Mouse (Mus musculus) mouse embryonic stem cell (cell line): ENCODE measurements at regions not wholly inside any gene's neighbourhood (a gene's known extent, or its start where the extent isn't known, plus 50 kb on each side); places are given as distances from the start of the nearest gene placed in this dataset.

Source experiments
- in situ Hi-C, 2 experiments: fragments of 300-500 bp; cut with MboI; formaldehyde crosslinking; loops; 1 replicate in 1 of 2; 3 replicates in 1 of 2; pipeline ENCODE4 v1.14.3; 2019 to 2020; ENCODE audit warnings: low sequenced_read_pairs in 2 of 2, low pct_unique_long_range_greater_than_20kb in 1 of 2, mixed read lengths in 1 of 2; ENCODE audit not compliant: unreplicated experiment in 1 of 2

DNA sequence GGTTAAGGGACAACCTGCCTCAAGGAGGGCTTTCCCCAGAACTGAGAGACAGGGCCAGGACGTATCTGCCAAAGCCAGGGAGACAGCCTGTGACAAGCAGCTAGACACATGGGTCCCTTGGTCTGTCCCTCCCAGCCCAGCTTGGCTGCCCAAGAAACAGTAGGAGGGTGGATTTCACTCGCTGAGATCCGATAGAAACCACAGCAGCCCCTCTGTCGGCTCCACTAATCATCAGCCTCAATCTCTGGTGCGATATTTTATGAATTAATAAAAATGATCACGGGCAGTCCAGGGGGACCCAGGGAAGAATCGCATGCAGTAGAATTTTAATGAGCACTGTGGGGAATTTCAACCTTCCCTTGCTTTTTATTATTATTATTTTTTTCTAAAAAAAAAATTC is 261.0 kb upstream of the Tle3 start:
- in situ Hi-C loops: no loop called here

DNA sequence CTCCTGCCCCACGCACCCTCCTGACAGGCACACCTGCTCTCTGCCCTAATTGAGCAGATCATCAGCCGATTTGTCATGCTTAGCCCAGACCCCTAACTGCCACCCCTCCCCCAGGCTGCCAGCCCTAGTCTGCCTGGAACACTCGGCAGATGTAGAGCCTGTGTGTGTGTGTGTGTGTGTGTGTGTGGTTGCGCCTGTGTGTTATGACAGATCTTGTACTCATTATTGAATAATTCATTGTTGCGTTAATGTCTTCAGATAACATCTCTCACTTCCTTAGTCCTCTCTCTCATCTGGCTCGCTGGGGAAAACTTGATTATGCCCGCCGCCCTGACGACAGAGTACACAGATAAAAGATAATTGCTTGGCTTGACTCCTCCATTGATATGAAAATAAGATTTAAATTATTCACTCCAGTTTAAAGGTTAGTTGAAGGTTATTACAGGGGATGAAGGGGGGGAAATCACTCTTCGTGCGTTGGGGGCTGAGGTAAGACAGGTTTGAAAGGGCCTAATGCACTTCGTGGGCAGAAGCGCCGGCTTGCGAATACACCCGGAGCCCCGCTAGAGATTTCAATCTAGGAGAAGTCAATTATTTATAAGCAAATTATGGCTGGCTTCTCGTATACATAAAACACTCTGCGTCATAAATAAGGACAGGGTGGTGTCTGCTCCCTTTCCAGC is 260.3 kb upstream of the Tle3 start:
- in situ Hi-C loops: no loop called here

DNA sequence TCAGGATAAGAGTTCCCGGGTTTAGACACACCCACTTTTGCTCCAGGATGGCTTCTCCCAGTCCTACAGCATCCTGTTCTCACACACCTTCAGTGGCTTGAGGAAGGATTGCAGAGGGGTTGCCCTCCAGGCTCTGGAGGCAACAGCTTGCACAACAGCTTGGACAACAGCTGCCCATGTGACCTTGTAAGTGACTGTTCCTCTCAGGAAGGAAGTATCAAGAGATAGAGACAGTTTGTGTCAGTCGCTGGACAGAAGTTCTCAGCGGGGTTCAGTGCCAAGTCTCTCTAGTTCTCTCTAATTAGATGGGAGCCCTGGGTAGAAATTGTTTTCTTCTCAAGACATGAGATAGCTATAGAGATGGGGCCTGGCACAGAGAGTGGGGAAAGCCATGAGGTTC is 252.9 kb upstream of the Tle3 start:
- in situ Hi-C loops: no loop called here

DNA sequence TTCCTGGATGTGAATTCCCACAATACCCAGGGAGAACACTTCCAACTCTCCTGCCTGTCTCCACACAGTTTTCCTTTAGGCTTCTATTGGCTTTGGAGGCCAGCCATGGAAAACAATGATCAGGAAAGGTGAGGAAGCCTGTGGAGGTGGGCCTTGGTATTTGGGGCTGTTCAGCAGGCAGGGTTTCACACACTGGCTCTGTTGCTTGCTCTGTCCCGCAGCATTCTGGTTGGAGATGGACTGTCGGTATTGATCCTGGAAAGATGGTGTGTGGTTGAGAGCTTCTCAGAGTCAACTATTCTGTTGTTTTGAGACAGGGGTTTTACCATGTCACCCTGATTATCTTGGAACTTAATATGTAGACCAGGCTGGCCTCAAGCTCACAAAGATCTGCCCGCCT is 251.6 kb upstream of the Tle3 start:
- in situ Hi-C loops: no loop called here

DNA sequence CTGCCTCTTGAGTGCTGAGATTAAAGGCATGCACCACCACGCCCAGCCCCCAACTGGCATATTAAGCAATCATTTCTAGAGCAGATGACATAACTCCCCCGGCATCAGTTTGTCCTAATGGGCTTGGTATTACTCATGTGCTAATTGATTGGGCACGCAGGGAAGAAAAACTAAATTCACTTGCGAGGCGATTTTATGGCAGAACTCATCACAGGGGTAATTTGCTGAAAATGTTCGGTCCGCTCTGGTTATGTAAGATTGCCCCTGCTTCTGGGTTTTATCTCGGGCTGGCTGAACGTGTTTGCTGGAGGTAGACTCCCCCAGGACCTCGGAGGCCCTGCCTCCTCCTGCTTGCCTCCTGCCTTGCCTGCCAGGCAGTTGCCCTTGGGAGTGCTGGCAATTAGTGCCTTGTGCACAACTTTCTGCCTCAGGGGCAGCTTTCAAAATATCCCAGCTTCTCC is 251.2 kb upstream of the Tle3 start:
- in situ Hi-C loops: no loop called here

DNA sequence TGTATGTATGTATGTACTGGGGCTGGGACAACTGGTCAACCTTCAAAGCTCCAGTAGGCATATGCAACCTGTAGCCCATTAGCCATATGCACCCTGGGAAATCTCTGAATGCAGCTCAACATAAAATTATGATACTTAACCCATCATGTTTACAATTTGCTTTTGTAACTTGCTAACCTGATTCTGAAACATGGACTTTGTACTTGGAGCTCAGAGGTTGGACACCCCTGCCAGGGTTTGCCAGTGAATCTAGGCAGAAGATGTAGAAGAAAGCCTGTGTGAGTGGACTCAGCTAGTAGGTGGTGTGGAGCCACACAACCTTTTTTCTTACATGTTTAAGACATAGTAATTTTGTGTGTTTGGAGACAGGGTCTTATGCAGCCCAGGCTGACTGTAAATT is 248.7 kb upstream of the Tle3 start:
- in situ Hi-C loops: no loop called here

DNA sequence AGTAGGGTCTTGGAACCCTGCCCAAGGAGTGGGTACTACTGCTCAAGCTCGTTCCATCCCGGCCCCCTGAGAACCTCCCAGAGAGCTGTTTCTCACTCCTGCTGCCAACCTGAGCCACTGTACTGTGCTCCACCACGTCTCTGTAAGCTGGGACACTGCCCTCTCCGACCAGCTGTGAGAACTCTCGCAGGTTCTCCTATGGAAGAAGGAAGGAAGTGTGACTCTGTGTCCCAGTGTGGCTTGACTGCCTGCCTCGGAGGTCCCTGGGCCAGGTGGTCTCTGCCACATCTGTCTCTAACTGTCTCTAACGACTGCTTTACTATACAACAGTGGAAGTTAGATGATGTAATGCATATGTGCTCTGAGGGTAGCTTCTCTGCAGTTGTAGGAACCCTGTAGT is 246.4 kb upstream of the Tle3 start:
- in situ Hi-C loops: no loop called here

DNA sequence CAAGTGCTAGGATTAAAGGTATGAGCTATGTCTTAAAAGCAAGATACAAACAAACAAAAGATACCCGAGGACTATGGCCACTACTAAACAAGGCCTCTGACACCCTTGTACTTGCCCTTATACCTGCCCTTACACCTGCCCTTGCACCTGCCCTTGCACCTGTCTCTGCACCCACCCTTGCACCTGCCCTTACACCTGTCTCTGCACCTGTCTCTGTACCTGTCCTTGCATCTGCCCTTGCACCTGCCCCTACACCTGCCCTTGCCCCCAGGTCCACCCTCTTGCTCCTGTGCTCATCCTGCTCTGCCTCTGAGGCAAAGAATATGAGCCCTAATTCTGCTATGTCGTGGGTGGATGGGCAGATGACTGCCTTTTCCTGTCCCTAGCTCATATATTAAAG is 244.1 kb upstream of the Tle3 start:
- in situ Hi-C loops: no loop called here

DNA sequence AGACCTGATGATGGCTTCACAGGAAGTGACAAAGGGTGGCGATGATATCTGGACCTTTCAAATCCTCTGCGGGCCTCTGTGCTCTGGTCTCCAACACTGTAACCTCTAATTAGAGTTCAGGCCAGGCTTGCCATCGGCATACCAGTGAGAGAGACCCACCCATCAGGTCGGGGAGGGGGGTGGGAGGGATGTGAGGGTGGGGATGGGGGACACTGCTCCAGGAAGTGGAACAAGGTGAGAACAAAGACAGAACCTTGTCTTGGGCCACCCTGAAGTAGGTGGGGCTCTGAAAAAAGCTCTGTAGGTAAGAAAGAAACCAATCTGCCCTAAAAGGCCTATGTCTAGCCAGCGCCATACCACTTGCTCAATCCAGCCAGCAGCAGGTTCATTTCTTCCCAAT is 243.0 kb upstream of the Tle3 start:
- in situ Hi-C loops: no loop called here

DNA sequence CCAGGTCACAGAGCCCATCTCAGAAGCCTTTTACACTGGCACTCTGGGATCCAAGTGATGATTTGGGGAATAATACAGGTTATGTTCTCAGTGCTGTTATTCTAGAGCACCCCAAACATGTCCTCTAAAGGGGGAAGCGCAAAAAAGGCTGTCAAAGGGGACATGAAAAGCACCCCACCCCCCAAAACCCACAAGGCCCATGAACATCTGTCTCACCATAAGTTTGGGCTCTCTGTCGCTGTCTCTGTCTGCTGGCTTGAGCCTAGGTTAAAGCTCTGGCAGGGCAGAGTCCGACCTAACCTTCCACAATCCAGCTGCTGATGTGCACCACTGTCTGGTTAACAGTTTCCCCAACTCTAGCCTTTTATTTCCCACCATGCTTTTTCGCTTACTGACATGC is 241.3 kb upstream of the Tle3 start:
- in situ Hi-C loops: no loop called here

DNA sequence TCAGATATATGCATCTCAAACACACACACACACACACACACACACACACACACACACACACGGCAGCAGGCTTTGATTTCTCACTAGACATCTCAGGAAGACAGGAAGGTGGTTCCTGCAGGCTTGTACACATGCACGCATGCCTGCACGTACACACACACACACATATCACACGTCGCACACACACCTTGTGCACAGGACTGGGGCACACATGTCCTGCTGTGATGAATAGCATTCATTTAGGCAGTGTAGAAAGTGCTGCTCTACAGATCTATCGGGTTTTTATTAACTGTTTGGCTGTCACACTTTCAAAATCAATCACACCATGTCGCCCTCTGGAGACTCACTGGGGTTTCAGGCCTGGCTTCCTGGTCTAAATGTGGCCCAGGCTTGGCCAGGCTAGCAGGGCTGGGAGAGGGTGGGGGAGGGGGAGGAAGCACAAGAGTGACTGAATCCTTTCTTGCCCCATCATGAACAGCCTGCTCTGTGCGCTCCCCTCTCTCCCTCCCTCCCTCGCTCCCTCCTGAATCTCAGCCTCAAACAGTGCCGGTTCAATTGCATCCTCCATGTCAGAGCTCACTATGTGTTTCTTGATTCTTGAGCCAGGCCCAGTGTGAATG is 236.8 kb upstream of the Tle3 start:
- in situ Hi-C loops: no loop called here

DNA sequence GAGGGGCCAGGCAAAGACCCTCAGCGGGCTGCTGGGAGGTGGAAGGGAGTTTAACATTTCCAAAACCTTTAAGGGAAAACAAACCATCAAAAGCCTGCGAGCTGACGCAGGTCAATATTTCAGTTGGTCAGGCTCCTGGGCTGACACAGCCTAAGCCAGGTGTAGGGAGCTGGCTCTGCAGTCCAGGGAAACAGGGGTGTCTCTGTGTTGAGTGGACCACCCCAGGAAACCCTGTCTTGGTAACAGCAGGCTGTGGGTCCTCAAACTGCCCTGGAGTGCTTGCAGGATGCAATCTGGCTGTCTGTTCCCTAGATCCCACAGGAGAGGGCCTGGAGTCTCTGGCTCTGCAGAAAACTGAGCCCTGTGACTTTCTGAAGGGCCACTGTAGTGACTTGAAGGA is 236.2 kb upstream of the Tle3 start:
- in situ Hi-C loops: no loop called here

DNA sequence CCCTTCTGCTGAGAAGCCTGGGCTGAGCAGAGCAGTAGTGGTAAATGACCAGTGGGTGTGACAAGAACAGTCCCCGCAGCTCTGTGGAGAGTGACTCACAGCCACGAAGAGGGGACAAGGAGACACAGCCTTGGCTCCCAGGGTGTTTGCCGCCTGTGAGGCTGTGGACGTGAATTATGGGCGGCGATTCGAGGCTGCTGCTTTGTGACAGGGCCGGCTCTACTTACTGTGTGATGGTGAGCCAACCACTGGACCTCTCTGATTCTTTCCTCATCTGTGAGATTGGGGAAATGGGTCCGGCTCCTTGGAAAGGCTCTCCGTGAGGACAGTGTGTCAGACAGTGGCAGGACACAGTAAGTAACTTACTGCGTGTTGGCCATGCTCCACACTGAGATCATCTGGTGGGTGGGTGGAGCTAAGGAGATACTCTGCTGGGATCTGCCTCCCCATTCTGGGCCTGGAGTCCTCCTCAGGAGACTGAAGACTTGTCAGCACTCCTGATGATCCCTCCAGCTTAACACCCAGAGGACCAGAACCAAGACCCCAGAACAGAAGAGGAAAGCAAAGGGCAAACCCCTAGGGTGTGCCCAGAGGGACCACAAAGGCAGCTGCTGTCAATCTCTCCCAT is 233.3 kb upstream of the Tle3 start:
- in situ Hi-C loops: no loop called here

DNA sequence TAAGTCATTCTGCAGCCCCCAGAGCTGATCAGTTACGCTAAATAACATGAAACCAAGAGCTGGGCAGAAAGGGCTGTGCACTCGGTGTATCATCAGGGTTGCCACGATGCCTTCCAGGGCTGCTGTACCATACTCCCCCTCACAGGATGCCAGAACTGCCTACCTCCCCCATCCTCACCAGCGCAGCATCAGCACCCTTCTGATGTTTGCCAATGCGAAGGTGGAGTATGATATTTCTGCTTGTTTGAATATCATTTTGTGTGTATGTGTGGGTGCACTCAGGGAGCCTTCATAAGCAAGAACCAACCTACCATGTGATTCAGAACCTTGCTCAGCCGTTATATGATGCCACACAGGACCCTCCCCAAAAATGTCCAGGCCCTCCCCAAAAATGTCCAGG is 229.1 kb upstream of the Tle3 start:
- in situ Hi-C loops: no loop called here

DNA sequence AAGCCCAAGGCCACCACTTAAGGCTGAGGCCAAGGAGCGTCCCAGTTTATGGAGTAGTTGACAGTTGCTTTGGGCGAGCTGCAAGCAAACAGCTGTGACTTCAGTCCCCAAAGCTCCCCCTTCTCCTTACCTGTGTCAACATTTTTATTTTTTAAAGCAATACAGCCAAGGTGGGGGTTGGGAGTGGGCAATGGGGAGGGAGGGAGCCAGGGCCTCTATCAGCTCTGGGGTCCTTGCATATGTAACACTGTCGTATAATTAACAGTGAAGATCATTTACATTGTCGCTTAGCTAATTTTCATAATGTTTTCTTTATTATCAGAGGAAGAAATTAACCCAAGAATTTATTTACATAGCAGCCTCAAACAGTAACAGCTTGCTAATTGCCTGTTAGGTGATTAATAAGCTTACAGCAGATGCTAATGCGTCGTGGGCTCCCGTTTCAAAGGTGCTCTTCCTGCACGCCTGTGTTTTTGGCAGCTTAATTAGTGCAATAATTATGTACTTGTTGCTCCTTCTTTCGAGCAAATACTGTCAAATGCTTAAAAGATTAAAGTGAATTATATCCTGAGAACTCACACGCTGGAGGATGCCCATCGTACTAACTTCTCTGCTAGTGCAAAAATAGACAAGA is 227.4 kb upstream of the Tle3 start:
- in situ Hi-C loops: no loop called here

DNA sequence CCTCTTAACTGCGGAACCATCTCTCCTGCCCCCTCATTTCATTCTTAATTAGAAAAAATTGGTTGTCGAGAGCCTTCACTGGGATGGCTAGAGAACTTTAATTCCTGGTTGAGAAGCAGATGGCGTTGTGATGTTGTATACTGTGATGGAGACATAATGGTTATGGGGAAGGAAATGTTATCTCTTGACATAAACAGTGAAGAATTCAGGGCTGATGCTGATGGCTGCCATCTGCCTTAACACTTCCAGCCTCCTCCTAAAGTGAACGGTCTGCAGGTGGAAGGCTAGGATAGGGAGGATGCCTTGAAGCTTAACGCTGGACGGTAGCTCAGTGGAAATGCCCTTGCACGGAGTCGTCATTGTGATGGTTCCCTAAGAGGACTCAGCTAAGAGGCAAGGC is 226.4 kb upstream of the Tle3 start:
- in situ Hi-C loops: no loop called here

DNA sequence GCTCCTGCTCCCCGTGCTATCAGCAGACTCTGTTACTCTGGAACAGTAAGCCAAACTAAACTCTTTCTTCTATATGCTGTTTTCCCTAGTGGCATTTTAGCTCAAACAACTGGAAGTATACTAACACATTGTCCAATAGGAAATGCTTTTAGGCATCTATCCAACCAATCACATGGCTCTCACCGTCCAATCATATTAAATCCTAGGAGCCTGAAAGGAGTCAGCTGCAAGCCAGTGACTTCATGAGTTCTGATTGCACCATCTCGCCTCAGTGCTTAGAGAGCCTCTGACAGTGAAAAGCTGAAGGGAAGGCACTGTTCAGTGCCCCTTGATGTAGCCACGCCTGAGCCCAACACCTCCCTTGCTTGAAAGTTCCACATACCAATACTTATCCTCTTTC is 221.0 kb upstream of the Tle3 start:
- in situ Hi-C loops: no loop called here

DNA sequence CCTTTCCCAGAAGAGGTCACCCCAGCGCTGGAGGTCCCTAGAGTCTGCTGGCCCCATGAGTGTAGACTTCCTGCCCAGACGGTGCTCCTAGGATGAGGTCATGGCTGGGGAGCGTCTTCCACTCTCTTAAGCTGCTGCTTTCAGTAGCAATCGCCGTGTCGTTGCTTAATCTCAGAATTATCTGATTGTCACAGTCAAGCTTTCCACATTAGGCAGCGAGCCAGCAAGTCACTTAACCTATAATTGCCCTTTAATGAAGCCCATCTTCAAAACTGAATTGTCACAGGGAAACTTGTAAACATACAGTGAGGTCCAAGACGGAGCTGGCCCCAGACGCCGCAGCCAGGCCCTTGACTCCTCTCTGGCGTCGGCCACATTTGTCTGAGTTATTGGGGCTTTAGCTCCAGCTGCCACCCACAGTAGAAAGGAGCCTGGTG is 220.2 kb upstream of the Tle3 start:
- in situ Hi-C loops: no loop called here

DNA sequence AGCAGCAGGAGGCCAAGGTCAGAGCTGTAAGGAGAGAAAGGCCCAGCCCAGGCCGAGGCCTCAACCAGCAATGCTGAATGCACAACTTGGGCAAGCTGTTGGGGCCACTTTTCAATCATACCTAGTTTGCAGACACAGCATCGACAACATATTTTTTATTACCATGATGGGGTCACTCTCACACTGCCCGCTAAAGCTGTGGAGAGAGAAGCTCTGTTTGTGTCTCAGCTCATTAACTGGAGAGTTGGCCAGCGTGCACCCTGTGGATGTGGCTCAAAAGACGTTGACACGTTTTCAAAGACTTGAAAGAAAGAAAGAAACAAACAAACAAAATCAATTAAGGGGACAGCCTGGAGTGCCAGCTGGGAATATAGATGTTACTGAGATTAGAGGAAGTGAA is 217.4 kb upstream of the Tle3 start:
- in situ Hi-C loops: no loop called here

DNA sequence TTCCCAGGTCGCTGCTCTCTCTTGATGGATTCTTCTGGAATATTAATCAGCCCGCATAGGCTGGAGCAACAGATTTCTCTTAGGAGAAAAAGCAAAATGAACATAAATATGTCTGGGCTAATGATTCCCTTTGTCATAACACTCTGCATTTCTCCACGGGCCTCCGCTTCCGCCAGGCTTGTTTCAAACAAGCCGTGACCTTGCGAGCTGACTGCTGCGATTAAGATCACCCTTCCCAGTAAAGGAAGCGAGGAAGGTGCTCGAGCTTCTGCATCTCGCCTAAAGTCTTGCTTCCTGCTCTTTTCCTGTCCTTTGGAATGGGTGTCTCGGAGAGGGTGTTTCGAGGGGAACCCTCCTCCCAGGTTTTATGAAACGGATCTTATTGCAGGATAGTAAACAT is 216.3 kb upstream of the Tle3 start:
- in situ Hi-C loops: no loop called here
